Mouse (Mus musculus) hematopoietic stem cell, adult 5-6 weeks (primary cell): ENCODE measurements at regions not wholly inside any gene's neighbourhood (a gene's known extent, or its start where the extent isn't known, plus 50 kb on each side); places are given as distances from the start of the nearest gene placed in this dataset.
"Not testable (repeated sequence)": the region's sequence is repeated elsewhere in the genome, so short reads cannot be mapped to it uniquely, and the experiment has no call there.

Source experiments
- ATAC-seq, 2 experiments: fragments of 125-278 bp in 1 of 2; replicated peaks in 1 of 2; 2 replicates each; pipeline ENCODE4 v1.8.0; 2016 to 2017; ENCODE audit warnings: inconsistent platforms in 2 of 2, mild to moderate bottlenecking in 2 of 2, moderate number of reproducible peaks in 2 of 2, low read depth in 1 of 2, moderate TSS enrichment in 1 of 2; ENCODE audit not compliant: low FRiP score in 2 of 2, poor library complexity in 2 of 2, severe bottlenecking in 2 of 2, insufficient read depth in 1 of 2, low TSS enrichment in 1 of 2

- ATAC-seq, result no peak
Measured at GRCm38 (mm10) chr13:5551131-5551530, 310.2 kb upstream of the Klf6 start.

DNA sequence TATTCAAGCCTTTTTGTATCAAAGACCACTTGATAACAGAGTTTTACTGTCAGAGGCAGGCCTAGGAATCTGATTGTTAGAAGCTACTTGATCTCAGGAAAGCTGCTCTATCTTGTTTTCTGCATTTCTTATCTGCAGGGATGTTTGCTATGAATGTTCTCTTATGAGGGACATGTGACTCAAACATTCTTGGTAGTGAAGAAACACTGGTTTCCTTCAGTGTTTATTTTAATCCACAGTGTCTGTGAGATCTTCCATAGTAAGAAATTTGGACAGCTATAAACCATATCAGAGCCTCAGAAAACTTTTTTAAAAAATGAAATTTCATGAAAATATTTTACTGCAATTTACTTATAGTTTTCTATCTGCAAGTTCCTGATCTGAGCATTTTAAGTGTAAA, 307.8 kb upstream of the Klf6 start:
- no peak for ATAC-seq

- ATAC-seq, result no peak
Measured at GRCm38 (mm10) chr13:5558095-5558494, 303.2 kb upstream of the Klf6 start.

- no peak for ATAC-seq
Measured at GRCm38 (mm10) chr13:5566479-5566878, 294.8 kb upstream of the Klf6 start.

DNA sequence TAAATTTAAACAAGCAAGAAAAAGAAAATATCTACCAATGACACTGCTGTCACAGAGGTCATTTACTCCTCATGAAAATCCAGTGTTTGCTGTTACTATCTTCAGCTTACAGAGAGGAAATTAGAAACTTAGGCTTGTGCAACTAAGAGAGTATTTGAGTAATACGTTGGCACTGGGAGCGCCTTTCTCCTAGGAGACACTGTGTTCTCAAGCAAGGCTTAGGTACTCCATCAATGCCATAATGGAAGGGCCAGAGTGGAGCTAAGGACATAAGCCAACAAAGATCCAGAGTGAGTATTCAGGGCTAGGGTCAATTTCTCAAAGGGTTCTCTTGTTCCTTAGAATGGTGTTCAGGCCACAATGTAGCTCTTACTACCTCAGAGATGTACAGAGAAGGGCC, 294.4 kb upstream of the Klf6 start:
- ATAC-seq, result no peak

GRCm38 (mm10) chr13:5569579-5569978, 291.7 kb upstream of the Klf6 start:
- ATAC-seq, result no peak

DNA sequence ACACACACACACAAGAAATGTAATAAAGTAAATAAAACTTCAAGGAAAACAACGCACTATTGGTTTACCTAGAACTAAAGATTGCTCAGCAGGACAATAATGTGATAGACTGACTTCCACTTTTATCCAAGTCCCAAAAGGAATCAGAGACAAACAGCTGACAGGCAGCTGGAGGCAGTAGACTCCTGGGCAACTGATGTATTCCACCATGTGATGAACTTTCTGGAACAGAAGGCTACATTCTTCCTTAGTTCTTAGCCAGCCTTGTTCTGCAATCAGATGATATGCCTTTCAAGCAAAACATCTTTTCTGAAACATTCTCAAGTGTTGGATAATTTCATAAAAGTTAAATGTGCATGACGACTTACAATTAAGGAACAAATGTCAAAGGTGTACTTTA, 290.9 kb upstream of the Klf6 start:
- no peak for ATAC-seq

DNA sequence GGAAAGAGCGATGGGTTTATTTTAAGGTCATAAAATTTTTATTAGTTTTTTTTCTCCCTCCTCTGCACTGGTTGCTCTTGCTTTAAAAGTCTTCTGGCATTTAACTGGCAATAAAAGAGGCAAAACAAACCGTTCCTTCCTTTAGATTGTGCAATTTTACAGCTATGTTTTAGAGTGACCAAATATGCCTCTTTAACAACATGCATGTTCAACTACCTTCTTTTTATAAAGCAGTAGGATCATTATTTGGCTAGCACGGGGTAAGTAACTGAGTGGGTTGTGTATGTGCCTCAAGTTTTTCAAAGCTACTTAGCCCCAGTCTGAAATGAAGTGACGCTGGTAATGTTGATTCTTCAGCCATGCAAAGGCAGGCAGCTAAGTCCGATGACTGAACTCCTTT, 284.7 kb upstream of the Klf6 start:
- ATAC-seq, result no peak

- ATAC-seq, result not testable (repeated sequence)
Measured at GRCm38 (mm10) chr13:5583681-5584080, 277.6 kb upstream of the Klf6 start.

GRCm38 (mm10) chr13:5587196-5587595, 274.1 kb upstream of the Klf6 start:
- no peak for ATAC-seq

DNA sequence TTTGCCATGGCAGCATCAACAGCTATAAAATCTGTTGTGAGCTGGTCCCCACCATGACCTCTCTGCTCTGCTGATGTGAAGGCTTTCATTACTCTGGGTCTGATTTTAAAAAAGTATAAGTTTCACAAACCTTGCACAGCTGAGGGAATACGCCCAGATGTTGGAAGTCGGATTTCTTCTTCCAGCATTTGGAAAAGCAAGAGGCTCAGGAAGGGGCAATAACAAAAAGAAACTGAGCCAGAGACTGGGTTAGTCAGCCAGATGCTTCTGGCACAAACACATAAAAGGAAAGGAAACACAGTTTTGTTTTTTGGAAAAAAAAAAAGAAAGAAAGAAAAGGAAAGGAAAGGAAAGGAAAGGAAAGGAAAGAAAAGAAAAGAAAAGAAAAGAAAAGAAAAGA, 270.0 kb upstream of the Klf6 start:
- ATAC-seq, result no peak

- peak; percentile 50 to 68 for ATAC-seq
Measured at GRCm38 (mm10) chr13:5591837-5592555, 269.3 kb upstream of the Klf6 start.

GRCm38 (mm10) chr13:5592556-5593061, 268.7 kb upstream of the Klf6 start:
- peak; percentile 97 to 99 for ATAC-seq

GRCm38 (mm10) chr13:5601648-5602047, 259.6 kb upstream of the Klf6 start:
- no peak for ATAC-seq

- ATAC-seq, result no peak
Measured at GRCm38 (mm10) chr13:5603905-5604596, 257.2 kb upstream of the Klf6 start.

DNA sequence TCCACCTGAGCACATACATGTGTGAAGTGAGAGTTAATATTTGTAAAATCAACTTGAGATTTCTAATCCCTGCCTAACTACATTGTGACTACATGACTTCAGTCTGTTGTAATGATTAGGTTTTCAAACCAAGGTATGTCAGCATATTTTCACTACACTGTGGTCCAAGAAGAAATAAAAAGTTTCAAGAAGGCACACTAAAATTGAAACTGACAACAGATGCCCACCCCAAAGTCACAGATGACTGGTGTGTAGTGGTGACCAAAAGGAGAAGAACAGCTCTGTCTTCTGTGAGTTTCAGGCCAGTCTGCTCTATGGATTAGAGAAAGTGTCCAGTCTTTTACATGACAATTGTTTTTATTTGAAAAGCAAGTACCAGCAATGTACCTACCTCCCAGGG, 255.9 kb upstream of the Klf6 start:
- no peak for ATAC-seq

DNA sequence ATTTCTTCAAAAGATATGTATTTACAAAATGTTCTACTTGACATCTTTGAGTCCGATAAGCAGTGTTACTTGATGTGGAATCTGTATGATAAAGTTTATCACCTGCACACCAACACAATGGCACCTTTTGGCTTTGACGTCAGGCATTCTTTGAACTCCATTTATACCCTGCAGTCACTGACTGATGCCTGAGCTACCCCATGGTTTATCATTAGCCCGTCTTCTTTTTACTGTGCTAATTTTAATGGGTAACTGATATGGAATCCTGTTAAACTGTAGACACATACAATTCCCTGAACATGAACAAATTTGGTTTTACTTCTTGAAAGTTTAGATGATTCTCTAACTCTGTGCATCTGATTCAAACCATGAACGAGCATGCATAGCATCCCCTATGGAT, 253.8 kb upstream of the Klf6 start:
- ATAC-seq, result no peak

DNA sequence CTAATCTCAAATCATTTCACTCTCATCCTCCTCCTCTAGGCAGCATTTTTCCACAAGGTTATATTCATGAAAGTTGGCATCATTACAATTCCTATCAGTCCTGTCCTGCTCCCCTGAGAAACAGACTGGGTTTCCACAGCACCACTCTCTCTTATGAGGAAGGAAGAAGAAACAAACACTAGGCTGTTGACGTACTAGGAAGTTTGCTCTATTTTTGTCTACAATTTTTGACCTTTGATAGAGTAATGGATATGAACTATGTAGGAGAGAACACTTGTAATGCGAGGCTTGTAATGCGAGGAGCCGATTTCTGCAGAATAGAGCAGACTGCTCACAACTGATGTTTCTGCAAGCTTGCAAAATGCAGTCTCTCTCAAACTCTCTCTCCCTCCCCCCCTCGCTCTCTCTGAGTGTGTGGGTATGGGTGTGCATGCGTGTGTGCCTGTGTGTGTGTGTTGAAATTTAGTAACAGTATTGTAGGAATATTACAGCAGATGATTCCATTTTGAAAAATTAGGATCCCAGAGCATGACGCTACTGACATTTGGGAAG, 247.0 kb upstream of the Klf6 start:
- ATAC-seq, result peak in 1 of 2 experiments; percentile 60; a peak in 3 of 4 replicates
